Mouse (Mus musculus) frontal cortex, postnatal 36 days (tissue): ENCODE results near the gene Nckap5l.

Experiments
- DNase-seq, 2 experiments: peaks; one replicate each; pipeline ENCODE4 v3.0.0; 2022; ENCODE audit warnings: low spot score in 2 of 2

Nckap5l gene

GRCm38 (mm10) chr15:99431504-99431903, 26.0 kb downstream of the Nckap5l start:
- DNase-seq, result no peak

GRCm38 (mm10) chr15:99431063-99431462, 26.5 kb downstream of the Nckap5l start:
- no peak for DNase-seq

- no peak for DNase-seq
Measured at GRCm38 (mm10) chr15:99430394-99430793, 27.2 kb downstream of the Nckap5l start.

GRCm38 (mm10) chr15:99423884-99424283, 33.7 kb downstream of the Nckap5l start:
- no peak for DNase-seq

- no peak for DNase-seq
Measured at GRCm38 (mm10) chr15:99423131-99423530, 34.4 kb downstream of the Nckap5l start.

GRCm38 (mm10) chr15:99422551-99422950, 35.0 kb downstream of the Nckap5l start:
- no peak for DNase-seq

- DNase-seq, result no peak
Measured at GRCm38 (mm10) chr15:99421676-99422075, 35.9 kb downstream of the Nckap5l start.

GRCm38 (mm10) chr15:99421152-99421551, 36.4 kb downstream of the Nckap5l start:
- no peak for DNase-seq

GRCm38 (mm10) chr15:99420521-99421014, 37.0 kb downstream of the Nckap5l start:
- DNase-seq, result no peak

- no peak for DNase-seq
Measured at GRCm38 (mm10) chr15:99420101-99420500, 37.4 kb downstream of the Nckap5l start.

GRCm38 (mm10) chr15:99417692-99418271, 39.8 kb downstream of the Nckap5l start:
- no peak for DNase-seq

GRCm38 (mm10) chr15:99416957-99417356, 40.6 kb downstream of the Nckap5l start:
- no peak for DNase-seq

GRCm38 (mm10) chr15:99416348-99416882, 41.1 kb downstream of the Nckap5l start:
- DNase-seq, result peak; percentile 77 to 84

GRCm38 (mm10) chr15:99415793-99416192, 41.8 kb downstream of the Nckap5l start:
- peak; percentile 35 to 54 for DNase-seq

GRCm38 (mm10) chr15:99411747-99412146, 45.8 kb downstream of the Nckap5l start:
- DNase-seq, result peak in 1 of 2 experiments; percentile 56

GRCm38 (mm10) chr15:99408845-99409244, 48.7 kb downstream of the Nckap5l start:
- no peak for DNase-seq

GRCm38 (mm10) chr15:99406986-99407570, 50.5 kb downstream of the Nckap5l start:
- no peak for DNase-seq

GRCm38 (mm10) chr15:99405150-99405549, 52.4 kb downstream of the Nckap5l start:
- no peak for DNase-seq

GRCm38 (mm10) chr15:99403159-99403889, 54.2 kb downstream of the Nckap5l start:
- DNase-seq, result no peak

- DNase-seq, result no peak
Measured at GRCm38 (mm10) chr15:99400602-99401001, 56.9 kb downstream of the Nckap5l start.

GRCm38 (mm10) chr15:99399503-99400245, 57.9 kb downstream of the Nckap5l start:
- no peak for DNase-seq

GRCm38 (mm10) chr15:99397622-99398021, 59.9 kb downstream of the Nckap5l start:
- no peak for DNase-seq
